Mouse (Mus musculus): ENCODE results near the gene P2rx1.

P2rx1 gene

DNA sequence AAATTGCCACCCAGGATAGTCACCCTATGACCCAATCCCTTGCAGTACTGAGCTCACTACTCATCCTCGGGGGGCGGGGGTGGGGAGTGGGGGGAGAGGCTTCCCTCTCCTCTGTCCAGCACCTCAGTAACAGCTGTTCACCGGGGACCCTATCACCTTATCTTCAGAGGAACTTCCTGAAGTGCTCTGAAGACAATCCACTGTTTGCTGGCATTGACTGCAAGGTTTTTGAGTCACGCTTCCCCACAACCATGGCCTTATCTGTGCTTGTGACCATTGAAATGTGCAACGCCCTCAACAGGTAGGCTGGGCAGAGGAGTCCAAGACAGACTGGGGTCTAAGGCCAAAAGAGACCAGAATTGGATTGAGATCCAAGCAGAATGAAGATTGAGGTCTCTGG is 11.1 kb upstream of the P2rx1 start:
- no peak for DNase-seq (ENCODE audit: low read depth, low spot score)

DNA sequence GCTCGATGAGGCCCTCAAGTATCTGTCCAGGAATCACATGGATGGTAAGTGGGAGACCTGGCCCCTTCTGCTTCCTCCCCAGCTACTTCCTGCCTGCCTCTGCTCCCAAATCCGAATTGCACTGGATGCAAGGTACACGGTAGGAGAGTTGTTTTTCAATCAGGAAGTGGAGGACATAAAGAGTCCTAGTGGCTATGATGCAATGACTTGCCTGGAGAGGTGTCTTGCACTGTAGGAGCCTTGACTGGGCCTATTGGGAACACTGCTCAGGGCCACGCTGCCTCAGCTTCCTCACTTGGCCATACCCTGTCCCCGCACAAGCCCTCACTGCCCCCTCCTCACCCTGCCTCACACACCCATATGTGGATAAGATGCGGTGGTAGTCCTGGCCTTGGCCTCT is 9.9 kb upstream of the P2rx1 start:
- no peak for DNase-seq (ENCODE audit: low read depth, low spot score)

DNA sequence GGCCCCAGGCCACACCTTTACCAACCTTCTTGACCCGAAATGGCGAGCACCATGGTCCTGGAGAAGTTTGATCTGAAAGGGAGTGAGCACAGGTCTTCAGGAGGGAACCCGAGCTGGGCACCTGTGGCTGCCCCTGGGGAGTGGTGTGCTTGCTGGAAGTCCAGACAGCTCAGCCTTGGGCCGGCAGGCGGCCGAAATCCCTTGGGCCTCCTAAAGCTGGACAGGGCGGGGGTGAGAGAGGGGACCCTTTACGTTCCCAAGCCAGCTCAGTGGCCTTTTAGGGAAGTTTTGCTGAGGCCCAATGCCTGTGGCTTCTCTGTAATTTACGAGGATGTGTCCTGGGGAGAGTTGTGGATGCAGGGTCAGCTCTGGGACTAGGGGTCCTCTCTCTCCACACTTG is 8.2 kb upstream of the P2rx1 start:
- no peak for DNase-seq (ENCODE audit: low read depth, low spot score)

DNA sequence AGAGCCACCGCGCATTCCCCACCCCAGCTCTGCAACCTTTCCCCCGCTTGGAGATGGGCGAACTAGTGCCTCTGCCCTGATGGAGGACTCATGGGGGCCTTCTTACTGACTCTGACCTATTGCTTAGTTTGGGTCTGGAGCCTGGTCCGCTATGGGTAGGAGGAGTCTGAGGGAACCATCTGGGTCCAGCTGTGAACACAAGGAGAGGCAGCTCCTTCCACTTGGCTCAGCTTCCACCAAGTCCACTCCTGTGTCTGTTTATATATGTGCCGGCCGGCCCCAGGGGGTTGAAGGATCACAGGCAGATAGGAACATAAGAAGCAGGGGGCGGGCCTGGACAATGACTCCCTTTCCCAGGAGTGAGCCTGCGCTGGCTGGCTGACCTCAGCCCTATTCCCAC is 6.9 kb upstream of the P2rx1 start:
- DNase-seq (ENCODE audit: low read depth, low spot score) = no peak

DNA sequence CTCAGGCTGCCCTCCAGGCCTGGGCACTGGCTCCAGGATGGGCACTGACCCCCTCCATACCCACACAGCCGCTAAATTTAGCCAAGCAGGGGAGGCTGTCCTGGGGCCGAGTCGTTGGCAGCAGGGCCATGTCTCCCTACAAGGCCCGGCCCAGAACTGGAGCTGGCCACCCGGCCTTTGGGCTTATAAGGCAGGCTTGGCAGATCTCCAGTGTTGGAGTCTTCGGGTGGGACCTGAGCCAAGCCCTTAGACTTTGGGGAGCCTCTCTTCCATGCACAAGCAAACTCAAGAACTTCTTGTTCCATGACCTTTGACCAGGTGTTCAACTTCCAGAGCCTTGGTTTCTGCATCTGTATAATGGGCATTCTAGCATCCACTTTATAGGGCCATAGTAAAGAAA is 2.6 kb upstream of the P2rx1 start:
- DNase-seq (ENCODE audit: low read depth, low spot score) = no peak

DNA sequence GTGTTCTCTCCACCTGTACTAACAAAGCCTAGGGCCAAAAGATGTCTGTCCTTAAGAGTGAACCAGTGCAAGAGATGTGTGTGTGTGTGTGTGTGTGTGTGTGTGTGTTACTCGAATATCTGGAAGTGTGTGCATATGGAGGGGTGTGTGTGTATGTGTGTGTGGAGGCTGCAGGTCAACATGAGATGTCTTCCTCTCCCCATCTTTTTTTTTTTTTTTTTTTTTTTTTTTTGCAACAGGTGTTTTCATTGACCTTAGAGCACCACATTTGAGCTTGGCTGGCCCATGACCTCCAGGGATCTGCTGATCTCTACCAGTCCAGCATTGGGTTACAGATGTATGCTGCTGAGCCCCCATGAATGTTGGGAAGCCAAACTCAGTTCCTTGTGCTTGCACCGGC is 2.1 kb upstream of the P2rx1 start:
- no peak for DNase-seq (ENCODE audit: low read depth, low spot score)

DNA sequence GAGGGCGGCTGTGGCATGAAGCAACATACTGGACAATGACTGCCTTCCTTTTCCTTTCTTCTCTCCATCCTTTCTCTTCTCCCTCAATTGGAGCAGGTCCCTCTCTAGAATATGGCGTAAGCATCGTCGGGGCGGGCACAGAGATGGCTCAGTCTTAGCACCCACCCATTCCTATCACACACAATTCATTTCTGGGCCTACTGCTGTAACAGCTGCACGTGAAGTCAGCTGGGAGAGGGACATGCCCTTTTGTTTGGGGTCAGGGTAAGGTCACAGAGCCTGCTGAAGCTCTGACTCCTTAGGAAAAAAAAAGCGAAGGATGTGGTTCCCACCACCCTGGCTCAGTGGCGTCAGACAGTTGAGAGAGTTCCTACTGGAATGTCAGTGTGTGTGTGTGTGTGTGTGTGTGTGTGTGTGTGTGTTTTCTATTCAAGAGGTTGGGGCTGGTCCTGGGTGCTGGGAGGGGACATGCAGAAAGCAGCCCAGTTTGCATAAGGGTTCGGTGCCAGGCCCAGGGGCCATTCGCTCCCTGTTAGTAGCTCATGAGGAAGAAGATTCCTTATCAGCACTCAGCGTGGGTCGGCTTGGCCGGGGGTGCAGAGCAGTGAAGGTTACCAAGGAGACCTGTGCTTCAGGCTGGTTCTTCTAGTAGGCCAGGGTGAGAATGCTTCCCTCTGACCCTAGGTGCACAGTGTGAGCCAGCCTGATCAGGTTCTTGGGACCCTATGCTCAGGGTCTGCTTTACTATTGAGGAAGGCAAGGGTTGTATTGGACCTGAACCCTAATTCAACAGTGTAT is 1.2 kb upstream of the P2rx1 start:
- no peak for DNase-seq (ENCODE audit: low read depth, low spot score)

DNA sequence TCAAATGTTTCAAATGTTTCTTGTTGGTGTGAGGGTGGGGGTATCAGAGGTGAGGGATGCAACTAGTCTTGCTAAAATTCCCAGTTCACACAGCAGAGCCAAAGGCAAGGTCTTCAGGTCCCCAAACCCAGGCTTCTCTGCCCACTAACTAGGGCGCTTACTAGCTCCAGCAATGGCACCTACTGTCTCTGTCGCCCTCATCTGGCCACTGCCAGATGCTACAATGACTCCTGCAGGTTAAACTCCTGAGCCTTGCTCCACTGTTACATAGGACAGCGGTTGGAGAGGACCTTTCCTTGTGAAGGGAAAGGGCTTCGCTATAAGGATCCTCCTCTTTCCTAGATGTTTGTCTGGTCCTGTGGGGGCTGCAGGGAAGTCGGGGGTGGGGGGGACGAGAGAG is 2.1 kb downstream of the P2rx1 start:
- DNase-seq (ENCODE audit: low read depth, low spot score) = peak; percentile 79

DNA sequence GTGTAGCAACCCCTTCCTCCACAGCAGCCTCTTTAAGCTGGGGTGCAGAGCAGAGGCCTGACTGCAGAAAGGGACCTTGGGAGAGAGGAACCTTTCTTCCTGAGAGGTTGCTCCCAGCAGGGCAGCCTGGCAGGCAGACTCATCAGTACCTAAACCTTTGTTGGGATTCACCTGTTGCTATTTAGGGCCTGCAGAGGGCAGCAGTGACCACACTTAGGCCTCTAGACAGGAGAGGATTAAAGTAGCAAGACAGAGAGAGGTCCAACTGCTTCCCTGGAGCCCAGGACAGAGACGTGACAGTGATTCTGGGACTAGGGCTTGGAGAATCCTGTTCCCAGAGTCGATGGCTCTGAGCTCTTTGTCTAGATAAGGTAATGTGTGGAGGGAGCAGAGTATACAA is 7.5 kb downstream of the P2rx1 start:
- DNase-seq (ENCODE audit: low read depth, low spot score) = peak; percentile 93

DNA sequence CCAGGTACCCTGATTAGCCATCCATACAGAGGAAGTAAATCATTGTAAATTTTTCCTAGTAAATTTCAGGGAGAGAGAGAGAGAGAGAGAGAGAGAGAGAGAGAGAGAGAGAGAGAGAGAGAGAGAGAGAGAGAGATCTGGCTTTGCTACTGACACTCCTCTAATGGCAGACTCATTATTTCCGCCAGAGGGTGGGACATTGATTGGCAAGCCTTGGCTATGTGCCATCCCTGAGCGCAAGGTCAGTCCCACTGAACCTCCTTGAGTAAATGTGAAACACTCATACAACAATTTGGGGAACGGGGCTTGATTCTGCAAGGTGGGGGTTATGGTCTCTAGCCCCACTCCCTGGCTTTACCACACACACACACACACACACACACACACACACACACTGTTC is 8.2 kb downstream of the P2rx1 start:
- DNase-seq (ENCODE audit: low read depth, low spot score) = no peak

DNA sequence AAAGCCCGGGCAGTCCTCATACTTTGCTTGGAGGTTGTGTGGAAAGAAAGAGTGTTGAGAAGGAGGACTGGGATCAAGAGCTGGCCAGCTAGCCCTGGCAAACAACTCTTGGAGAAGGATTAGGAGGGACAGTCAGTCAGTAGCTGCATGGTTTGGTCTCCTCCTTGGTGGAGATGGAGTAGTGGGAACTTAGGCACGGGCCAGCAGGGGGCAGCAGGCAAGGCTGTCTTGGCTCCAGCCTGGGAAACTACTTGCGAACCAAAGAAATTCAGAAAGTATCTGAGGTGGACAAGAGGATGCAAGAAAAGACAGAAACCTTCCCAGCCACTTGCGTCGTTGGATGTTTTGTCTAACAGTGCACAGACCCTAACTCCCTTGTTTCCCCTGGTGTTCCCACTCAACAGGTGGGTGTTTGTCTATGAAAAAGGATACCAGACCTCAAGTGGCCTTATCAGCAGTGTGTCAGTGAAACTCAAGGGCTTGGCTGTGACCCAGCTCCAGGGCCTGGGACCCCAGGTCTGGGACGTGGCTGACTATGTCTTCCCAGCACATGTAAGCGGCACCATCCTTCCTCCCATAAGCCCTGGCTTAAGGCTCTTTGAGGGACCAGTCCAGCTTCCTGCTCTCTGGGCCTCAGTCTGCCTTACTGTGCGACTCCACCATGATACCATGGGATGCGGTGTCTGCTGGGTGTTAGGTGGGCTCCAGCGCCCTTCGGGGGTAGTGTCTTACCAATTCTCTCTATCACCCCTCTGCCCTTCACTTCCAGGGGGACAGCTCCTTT is 9.0 kb downstream of the P2rx1 start:
- peak; percentile 79 for DNase-seq (ENCODE audit: low read depth, low spot score)

DNA sequence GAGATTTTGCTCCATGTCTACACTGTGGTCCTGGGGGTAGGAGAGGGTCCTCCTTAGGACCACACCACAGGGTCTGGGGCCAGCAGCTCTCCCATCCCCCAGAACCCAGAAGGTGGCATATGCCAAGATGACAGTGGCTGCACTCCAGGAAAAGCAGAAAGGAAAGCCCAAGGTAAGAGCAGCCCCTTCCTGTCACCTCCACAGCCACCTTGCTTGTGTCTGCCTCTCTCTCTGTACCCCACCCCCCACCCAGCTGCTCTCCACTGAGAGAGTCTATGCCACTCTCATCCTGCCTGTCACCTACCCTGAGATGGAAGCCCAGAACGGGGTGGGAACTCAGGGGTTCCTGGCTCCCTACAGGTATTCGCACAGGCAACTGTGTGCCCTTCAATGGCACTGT is 9.9 kb downstream of the P2rx1 start:
- no peak for DNase-seq (ENCODE audit: low read depth, low spot score)

DNA sequence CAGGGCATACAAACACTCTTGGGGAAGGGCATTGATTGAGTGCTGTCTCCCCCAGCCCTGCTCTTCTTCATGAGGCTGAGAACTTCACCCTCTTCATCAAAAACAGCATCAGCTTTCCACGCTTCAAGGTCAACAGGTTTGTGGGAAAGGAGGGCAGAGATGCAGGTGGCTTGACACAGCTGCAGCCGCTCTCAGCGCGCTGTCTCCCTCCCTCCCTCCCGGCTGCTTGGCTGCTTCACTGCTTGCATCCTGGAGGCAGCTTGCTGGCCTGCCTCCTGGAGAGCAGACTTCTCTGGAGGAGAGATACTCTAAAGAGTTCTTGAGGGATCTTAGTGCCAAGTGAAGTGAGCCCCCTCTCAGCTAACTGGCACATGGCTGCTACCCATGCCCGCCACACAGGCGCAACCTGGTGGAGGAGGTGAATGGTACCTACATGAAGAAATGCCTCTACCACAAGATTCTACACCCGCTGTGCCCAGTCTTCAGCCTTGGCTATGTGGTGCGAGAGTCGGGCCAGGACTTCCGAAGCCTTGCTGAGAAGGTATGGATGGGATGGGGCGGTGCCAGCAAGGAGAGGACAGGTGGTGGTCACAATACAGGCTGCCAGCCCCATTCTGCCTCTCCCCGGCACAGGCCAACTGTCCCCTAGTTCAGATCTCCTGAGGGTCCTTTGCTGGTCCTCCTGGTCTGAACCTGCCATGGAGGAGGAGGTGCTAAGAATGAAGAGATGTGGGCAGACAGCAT is 10.8 kb downstream of the P2rx1 start:
- DNase-seq (ENCODE audit: low read depth, low spot score) = no peak

DNA sequence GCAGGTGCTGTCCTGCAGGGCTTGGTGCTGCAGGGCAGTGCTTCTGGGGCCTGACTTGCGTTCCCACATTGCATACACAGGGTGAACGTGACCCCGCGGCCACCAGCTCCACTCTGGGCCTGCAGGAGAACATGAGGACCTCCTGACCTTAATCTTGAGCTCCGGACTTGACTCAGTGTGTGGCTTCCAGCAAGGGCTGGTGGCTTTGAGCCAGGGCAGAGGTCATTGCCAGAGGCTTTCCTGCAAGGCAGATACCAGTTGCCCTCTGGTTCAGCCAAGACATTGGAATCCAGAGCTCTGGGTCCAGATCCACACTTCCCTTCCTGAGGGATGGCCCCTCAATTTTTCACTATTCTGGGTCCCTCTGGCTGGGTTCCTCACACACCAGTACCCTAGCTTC is 15.1 kb downstream of the P2rx1 start:
- DNase-seq (ENCODE audit: low read depth, low spot score) = no peak

DNA sequence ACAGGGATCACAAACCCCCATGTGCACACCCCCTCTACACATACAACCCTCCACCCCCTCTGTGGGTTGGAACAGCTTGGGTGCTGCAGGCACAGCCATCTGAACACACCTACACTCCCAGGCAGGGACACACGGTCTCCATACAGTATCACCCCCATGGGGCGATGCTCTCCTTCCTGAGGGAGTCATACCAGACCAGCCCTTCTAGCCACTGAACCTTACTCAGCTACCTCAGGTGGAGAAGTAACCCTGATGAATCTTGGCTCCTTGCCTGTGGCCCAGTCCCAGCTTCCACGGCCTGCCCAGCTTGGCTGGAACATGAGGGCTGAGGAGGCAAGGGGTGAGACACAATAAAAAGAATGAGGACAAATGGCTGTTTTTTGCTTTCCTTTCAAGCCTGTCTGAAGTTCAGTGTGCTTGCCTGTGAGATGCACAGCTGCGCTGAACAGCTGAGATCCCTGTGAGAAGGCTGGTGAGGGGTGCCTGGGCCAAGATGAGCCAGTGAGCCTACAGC is 16.0 kb downstream of the P2rx1 start:
- DNase-seq (ENCODE audit: low read depth, low spot score) = no peak

DNA sequence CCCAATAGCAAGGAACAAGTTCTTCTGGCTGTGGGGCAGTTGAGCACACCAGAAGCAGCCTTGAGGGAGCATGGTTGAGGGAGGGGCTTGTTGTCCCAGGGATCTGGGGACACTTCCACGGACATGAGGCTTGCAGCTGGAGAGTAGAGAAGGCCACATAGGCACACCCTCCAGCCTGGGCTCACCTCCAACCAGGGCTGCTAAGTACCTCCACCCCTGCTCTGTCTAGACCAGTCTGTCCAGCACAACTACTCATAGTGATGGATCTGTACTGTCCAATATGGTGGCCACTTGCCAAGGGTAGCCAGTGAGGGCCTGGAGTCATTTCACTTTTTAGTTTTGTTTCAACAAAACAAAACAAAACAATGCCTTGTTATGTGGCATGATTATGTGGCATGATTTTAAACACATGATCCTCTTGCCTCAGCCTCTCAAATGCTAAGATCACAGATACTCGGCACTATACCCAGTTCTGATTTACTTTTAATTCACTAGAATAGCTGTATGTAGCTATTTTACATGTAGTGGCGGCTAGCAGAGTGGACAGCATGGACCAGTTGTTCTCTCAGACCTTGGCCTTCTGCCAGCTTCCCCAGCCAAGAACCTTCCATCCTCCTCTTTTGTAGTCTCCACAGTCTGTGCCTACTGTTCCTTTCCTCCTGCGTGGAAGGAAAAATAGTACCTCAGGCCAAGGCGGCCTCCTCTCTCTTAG is 16.6 kb downstream of the P2rx1 start:
- peak; percentile 66 for DNase-seq (ENCODE audit: low read depth, low spot score)

DNA sequence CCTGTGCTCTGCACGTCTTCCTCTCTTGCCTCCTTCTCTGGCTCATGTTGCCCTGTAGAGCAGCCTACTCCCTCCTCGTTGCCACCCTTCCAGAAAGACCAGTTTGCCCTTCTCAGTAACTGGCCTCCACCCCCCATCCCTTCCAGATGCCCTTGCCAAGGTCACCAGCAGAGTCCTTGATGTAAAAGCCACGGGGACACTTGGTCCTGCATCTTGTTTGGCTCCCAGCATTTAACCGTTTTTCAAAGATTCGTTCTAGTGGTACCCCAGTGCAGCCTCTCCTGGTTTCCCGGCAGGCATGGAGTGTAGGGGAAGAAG is 17.2 kb downstream of the P2rx1 start:
- no peak for DNase-seq (ENCODE audit: low read depth, low spot score)

DNA sequence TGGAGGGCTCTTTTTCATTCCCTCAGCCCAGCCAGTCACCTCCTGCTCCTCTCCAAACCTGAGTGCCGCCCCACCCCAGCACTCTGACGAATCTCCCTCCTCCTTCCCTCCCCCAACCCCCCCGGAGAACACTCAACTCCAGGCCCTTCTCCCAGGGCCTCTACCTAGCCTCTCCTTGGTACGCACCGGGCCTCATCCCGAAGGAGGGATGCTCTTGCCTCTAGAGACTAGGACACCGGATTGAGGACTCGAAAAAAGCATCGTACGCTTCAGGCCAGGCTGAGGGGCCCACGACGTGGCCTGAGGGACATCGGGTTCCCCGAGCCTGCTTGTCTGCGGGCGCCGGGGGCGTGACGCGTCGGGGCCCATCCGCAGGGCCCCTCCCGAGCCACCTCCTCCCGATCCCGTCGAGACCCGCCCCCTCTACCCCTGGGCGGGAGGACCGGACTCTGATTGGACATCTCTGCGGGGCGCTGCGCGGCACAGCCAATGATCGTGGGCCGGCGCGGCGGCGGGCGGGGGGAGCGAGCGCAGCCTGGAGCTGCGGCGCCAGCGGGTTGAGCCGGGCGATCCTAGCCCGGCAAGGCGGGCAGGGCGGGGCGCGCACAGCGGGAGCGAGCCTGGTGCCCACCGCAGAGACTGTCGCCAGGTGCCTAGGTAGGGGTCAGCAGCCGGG is 19.7 kb downstream of the P2rx1 start, which contains the start of gene Camkk1:
Gene Camkk1, plus strand, starts transcription at position 538 of the 676 bp plus-strand sequence.
- peak; percentile 89 for DNase-seq (ENCODE audit: low read depth, low spot score)

DNA sequence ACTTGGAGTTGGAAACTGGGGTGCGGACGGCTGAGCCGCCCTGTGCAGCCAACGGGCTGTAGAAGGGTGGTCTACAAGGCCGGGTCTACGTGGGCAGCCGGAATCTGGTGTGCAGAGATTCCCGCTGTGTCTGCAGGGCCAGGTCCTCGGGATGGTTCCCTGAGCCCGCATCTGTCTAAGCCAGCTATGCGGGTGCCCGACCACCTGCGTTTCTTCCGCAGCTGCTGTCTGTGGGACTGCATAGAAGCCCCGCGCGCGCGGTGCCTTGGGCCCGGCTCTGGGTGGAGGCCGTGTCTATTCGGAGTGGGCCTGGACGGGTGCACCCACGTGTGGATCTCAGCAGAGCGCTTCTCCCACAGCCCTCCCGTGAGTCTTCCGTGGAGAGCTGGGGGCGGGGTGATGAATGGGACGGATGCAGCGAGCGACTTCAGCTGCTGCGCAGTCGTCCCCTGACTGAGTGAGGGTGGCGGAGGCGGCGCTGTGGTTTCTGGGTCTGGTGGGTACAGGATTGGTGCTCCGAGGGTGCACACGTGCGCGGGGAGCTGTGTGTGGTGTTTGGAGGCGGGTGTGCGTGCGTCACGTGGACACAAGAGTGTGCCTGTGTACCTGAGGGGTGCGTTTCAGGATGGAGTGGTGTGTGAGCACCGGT is 20.4 kb downstream of the P2rx1 start:
- no peak for DNase-seq (ENCODE audit: low read depth, low spot score)

DNA sequence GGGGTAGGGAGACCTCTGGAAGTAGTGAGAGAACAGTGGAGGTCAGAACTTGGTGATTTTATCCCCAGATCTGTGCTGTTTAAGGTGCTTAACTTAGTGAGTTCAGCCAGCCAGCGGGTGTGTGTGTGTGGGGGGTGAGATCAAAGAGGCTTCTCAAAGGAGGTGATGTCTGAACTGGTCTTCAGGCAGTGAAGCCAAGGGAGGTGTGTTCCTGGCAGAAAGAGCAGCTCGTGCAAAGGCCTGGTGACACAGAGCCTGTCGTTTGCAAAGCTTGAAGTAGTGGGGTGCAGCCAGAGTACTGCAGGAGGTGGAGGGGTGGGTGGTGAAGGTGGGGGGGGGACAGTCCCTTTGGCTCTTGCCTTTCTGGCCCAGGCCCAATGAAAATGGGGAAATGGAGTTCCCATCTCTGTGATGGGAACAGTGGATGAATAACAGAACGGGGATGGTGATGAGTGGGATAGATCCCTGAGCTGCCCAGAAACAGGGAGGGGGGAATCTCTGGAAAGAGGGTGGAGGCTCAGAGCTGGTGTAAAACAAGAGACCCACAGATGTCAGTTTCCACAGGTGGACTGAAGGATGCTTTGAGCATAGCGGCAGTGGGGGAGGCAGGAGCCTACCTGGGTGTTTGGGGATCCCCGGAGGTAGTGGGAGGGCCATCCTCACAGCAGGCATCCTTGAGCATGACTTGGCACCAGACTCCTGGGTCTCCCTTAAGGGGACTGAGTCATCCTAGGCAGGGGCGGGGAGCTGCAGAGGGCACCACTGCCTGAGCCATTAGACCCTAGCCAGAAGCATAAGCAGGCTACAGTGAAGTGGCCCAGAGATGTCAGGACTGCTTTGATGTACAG is 22.3 kb downstream of the P2rx1 start:
- DNase-seq (ENCODE audit: low read depth, low spot score) = peak; percentile 56

Measured in 3T3-L1 (cell line).